Mouse (Mus musculus) 3134 (cell line): ENCODE data around the gene Carns1.

Source experiments
- DNase-seq: peaks from one replicate; pipeline ENCODE4 v3.0.0-alpha.2; 2011; ENCODE audit warnings: low spot score; ENCODE audit not compliant: insufficient read length; ENCODE audit errors: extremely low read depth

The Carns1 gene

DNA sequence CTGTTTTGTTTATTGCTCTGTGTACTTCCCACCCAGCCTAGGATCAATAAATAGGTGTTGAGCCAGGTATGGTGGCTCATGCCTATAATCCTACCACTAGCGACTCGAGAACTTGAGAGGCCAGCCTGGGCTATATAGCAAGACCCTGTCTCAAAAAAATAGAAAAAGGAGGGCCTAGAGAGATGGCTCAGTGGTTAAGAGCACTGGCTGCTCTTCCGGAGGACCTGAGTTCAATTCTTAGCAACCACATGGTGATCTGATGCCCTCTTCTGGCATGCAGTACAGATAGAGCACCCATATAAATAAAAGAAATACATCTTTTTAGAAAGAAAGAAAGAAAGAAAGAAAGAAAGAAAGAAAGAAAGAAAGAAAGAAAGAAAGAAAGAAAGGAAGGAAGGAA is 27.9 kb upstream of the Carns1 start:
- no peak for DNase-seq

DNA sequence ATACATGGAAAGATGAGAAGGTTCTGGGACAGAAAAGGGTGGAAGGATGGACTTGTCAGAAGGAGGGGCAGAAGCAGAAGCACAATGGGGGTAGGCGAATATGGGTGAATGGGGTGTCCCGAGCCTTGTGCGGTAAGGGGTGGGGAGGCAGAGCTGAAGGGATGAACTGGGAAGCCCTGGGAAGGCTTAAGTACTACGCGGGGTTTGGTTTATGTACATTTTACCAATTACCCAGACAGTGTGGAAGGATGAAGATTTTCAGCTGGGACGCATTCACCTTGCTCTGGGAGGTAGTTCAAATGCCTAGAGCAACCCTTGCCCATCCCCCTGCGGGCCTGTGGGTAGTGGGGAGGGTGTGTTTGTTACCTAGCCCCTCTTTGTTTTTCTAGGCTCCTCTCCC is 26.9 kb upstream of the Carns1 start:
- no peak for DNase-seq

GRCm38 (mm10) chr19:4201291-4201909 is 26.1 kb upstream of the Carns1 start, which contains the start of gene Rad9a:
TSS of gene Rad9a (minus strand) at chr19:4201662.
- DNase-seq, result peak; percentile 95

GRCm38 (mm10) chr19:4197180-4197579 is 21.9 kb upstream of the Carns1 start:
- DNase-seq, result no peak

GRCm38 (mm10) chr19:4196548-4196947 is 21.3 kb upstream of the Carns1 start:
- DNase-seq, result peak; percentile 45

DNA sequence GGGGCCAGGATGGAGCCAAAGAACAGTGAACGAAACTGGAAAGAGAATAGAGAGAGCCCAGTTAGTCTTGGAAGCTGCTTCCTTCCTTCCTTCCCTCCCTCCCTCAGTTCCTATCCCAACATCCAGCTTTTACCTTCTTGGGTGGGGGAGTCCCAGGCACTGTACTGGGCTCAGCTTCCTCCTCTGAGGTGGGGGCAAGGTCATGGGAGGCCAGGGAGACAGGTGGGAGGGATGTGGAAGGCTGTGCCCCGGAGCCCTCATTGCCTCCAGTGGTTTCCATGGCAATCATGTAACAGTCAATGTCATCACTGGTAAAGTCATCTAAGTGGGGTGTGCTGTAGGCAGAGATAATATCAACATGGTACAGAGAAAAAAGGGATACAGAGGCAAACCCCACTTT is 20.8 kb upstream of the Carns1 start:
- DNase-seq, result no peak

DNA sequence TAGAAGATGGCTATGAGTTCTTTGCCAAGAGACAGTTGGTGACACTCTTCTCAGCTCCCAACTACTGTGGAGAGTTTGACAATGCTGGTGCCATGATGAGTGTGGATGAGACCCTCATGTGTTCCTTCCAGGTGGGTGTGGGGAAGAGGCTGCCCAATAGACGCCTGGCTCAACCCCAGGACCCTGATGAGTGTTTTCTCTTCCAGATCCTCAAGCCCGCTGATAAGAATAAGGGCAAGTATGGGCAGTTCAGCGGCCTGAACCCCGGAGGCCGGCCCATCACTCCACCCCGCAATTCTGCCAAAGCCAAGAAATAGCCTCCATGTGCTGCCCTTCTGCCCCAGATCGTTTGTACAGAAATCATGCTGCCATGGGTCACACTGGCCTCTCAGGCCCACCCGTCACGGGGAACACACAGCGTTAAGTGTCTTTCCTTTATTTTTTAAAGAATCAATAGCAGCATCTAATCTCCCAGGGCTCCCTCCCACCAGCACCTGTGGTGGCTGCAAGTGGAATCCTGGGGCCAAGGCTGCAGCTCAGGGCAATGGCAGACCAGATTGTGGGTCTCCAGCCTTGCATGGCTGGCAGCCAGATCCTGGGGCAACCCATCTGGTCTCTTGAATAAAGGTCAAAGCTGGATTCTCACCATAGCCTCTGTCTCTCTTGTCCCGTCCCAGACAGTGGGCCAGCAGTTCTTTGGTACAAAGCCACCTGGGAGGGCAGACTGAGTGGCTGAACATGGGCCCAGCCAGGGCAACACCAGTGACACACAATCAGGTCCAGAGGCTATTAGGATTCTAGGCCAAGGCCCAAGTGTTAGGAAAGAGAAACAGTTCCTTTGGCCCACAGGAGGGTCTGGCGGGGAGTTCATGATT is 19.7 kb upstream of the Carns1 start:
- DNase-seq, result no peak

DNA sequence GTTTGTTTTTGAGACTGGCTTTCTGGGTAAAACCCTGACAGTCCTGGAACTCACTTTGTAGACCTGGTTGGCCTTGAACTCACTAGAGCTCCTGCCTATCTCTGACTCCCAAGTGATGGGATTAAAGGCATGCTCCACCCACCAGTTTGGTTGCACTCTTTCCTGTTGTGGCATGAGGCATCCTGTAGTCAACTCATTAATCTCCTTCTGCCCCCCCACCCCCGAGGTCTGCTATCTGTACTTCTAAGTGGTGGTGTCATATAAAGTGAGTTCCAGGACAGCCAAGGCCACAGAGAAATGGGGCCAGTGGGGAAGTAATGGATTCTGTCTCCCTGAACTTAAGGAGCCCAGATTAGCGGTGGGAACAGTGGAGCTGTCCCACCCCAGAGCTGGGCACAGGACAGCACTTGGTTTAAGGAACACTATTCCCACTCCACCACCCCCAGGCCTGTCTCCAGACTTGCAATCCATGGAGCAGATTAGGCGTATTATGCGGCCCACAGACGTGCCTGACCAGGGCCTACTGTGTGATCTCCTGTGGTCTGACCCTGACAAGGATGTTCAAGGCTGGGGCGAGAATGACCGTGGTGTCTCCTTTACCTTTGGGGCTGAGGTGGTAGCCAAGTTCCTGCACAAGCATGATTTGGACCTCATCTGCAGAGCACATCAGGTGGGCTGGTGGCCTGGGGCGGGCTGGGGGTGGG is 18.9 kb upstream of the Carns1 start:
- DNase-seq, result no peak

- DNase-seq, result no peak
Measured at GRCm38 (mm10) chr19:4193129-4193528, 17.9 kb upstream of the Carns1 start.

- DNase-seq, result no peak
Measured at GRCm38 (mm10) chr19:4192251-4192985, 17.1 kb upstream of the Carns1 start.

GRCm38 (mm10) chr19:4191528-4192250 is 16.4 kb upstream of the Carns1 start, which contains the start of gene Ppp1ca:
TSS of gene Ppp1ca (plus strand) at chr19:4192065.
- peak; percentile 89 for DNase-seq

- no peak for DNase-seq
Measured at GRCm38 (mm10) chr19:4190831-4191334, 15.6 kb upstream of the Carns1 start, which contains the start of gene Tbc1d10c. TSS of gene Tbc1d10c (minus strand) at chr19:4191284.

GRCm38 (mm10) chr19:4189051-4189620 is 13.9 kb upstream of the Carns1 start:
- DNase-seq, result no peak

DNA sequence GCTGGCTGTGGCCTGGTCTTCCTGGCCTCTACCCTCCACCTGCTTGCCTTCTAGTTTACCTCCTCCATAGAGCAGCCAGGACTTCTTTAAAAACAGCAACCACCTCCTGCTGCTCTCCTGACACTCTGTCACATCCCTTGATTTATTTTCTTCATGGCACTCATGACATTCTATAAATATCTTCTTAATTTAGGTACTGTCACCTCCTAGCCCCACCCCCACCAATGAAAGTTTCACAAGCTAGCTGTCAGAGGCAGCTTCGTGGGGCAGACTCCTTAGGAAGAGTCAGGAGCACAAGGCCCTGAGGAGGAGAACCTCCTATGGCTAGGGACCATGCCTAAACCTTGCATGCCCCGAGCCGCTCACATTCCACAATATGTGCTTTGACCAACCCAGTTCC is 12.0 kb upstream of the Carns1 start:
- no peak for DNase-seq

DNA sequence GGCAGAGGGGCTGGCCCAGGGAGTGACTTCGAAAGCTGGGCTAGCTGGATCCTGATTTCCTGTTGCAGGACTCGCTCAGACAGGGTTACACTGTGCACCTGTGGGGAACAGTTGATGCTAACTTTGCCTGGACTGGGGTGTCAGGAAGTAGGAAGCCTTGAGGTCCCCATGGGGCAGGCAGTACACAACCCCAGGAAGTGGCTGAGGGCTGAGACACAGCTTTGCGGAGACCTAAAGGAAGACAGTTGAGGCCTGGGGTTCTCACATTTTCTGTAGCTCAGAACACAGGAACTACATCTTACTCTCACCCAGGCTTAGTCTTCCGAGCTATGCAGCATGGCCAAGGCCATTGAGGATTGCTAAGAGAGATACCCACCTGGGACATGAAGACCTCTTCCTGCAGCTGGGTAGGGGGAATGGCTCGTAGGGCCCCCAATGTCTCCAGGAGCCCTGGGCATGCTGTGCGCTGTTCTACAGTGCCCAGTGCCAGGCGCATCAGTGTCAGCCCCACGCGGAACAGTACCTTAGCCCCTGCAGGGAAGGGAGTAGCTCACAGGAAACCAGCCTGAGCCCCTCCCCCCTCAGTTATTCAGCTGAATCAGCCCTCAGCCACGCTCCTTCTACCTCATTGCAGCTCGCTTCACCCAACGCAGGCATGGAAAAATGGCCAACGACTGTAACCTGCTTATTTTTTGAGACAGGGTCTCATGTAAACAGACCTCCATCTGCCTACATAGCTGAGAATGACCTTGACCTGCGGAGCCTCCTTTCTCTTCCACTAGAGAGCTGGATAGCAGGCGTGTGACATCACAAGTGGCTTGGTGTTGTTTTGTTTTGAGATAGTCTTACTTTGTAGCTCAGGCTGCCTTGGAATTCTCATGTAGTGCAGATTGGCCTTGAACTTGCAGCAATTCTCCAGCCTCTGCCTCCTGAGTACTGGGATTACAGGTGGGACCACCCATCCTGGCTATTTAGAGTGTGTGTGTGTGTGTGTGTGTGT is 10.0 kb upstream of the Carns1 start:
- no peak for DNase-seq

DNA sequence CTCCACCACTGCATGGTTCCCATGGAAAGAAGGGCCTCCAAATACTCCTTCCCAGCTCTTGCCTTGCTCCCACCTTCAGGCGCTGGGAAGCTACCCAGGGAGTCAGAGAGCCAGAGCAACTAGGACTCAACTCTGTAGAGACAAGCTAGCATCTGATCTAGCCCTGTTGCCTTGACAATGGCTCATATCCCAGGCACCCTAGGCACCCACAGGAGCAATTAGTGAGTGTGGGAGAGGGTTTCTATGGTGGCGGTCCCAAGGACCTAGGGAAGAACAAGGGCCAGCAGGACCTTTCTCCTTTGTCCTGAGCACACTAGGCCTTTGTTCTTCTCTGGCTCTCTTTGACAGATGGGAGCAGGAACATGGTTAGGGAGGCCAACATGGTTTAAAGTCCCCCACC is 8.4 kb upstream of the Carns1 start:
- DNase-seq, result no peak

DNA sequence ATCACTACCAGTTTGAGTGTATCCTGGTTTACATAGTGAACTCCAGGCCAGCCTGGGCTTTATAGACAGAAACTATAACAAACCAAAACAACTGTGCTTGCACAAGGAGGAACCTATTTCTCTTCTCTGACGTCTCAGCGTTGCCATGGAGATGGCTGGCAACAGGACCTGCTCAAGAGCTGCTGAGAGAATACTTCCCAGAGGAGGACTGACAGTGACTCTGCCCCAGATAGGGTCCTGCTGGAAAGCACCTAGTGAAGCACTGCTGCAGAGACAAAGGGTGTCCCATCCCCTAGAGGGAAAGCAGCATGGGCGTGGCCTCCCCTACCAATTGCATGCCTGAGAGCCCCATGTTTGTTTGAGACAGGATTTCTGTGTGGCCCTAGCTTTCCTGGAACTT is 6.6 kb upstream of the Carns1 start:
- no peak for DNase-seq

- no peak for DNase-seq
Measured at GRCm38 (mm10) chr19:4180411-4180810, 5.1 kb upstream of the Carns1 start.
